Mouse (Mus musculus): ENCODE data around the gene BC048679.

DNA sequence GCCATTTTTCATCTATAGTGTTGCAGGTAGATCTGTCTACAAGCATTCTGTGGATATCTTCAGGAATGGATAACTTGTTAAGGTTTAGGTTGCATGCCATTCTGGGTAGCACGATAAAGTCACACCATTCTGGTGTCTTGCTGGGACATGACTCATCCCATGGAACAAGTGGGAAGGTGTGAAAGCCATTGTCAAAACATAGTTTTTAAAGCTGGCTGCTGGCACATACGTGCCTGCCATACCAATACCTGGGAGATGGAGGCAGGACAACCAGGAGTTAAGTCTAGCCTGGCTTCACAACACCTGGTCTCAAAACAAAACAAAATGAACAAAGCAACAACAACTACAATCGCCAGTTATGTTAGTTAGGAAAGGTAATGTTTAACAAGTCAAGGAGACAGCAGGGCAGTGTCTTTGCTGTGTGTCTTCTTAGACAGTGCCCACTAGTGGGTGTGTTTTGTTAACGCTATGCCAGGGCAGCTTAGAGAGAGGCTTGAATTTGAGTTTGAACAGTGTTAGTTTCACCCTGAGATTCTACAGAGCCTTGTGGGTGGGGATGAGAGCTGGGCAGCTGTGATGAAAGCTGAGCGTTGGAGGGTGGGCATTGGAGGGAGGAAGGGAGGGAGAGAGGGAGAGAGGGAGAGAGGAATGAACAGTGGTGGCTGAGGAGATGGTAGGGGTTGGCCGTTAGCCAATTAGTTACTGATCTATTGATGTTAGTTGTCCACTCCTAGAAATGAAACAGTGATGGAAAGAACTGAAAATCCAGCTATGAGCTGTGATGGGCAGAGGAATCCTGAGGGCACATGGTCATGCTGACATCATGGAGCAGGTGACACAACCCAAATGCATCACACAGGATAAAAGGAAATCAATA is 18.3 kb upstream of the BC048679 start:
- TF ChIP-seq ZNF384 (IDR thresholded peaks at IDR 0.05; ENCODE audit: low read depth, low read length) (no peak), MAFK (IDR thresholded peaks at IDR 0.05; ENCODE audit: insufficient read depth, low read depth, low read length) (no peak)
